Mouse (Mus musculus) myocyte (in vitro differentiated cells): Measurements from ENCODE around the gene Sytl3. TPM values are rescaled to one million over a fixed set of nuclear protein-coding genes. Genes with fewer than 3 reads are reported as not detected.

Source experiments
- H3K27me3 ChIP-seq: one replicate; pipeline ENCODE4 v1.6.1; 2011; ENCODE audit not compliant: control insufficient read depth, insufficient read depth, insufficient read length
- H3K36me3 ChIP-seq: one replicate; pipeline ENCODE4 v1.6.1; 2011; ENCODE audit not compliant: control insufficient read depth, insufficient read depth
- H3K4me2 ChIP-seq: one replicate; pipeline ENCODE4 v1.6.1; 2011; ENCODE audit warnings: low read depth, control low read depth
- H3K4me3 ChIP-seq: one replicate; pipeline ENCODE4 v1.5.1; 2011; ENCODE audit warnings: mild to moderate bottlenecking, control low read depth, moderate library complexity
- H3K79me2 ChIP-seq: one replicate; pipeline ENCODE4 v1.6.1; 2011; ENCODE audit not compliant: control insufficient read depth, insufficient read depth
- H3ac ChIP-seq: one replicate; pipeline ENCODE4 v1.6.1; 2011; ENCODE audit not compliant: control insufficient read depth, insufficient read length
- CEBPB ChIP-seq: IDR thresholded peaks from 2 replicates; pipeline ENCODE4 v1.6.1; 2011; ENCODE audit warnings: mild to moderate bottlenecking, moderate library complexity; ENCODE audit not compliant: poor library complexity, insufficient read depth, severe bottlenecking
- E2F4 ChIP-seq: IDR thresholded peaks from one replicate; pipeline ENCODE4 v1.6.1; 2011; ENCODE audit warnings: mild to moderate bottlenecking, control low read depth, moderate library complexity; ENCODE audit not compliant: insufficient read depth
- MAX ChIP-seq: IDR thresholded peaks from one replicate; pipeline ENCODE4 v1.6.1; 2011; ENCODE audit warnings: low read depth, mild to moderate bottlenecking, control low read depth
- MYOD1 ChIP-seq, 3 experiments: IDR thresholded peaks; one replicate each; pipeline ENCODE4 v1.6.1; 2011; ENCODE audit warnings: control low read depth in 2 of 3, low read depth in 2 of 3, mild to moderate bottlenecking in 2 of 3, moderate library complexity in 1 of 3; ENCODE audit not compliant: insufficient read length in 2 of 3, control insufficient read depth in 1 of 3
- MYOG ChIP-seq, 3 experiments: IDR thresholded peaks; one replicate each; pipeline ENCODE4 v1.6.1; 2011; ENCODE audit warnings: control low read depth in 2 of 3, low read depth in 2 of 3, mild to moderate bottlenecking in 2 of 3; ENCODE audit not compliant: insufficient read length in 2 of 3, control insufficient read depth in 1 of 3, insufficient read depth in 1 of 3
- POLR2A ChIP-seq: IDR thresholded peaks from one replicate; pipeline ENCODE4 v1.6.1; 2011; ENCODE audit warnings: low read depth, mild to moderate bottlenecking, control low read depth, moderate library complexity; ENCODE audit not compliant: insufficient read length
- POLR2AphosphoS2 ChIP-seq: IDR thresholded peaks from one replicate; pipeline ENCODE4 v1.6.1; 2011; ENCODE audit warnings: low read depth, control low read depth; ENCODE audit not compliant: insufficient read length
- REST ChIP-seq: IDR thresholded peaks from one replicate; pipeline ENCODE4 v1.6.1; 2011; ENCODE audit warnings: mild to moderate bottlenecking, control low read depth, moderate library complexity; ENCODE audit not compliant: insufficient read depth, insufficient read length
- SRF ChIP-seq: IDR thresholded peaks from one replicate; pipeline ENCODE4 v1.6.1; 2011; ENCODE audit warnings: low read depth; ENCODE audit not compliant: control insufficient read depth, insufficient read length
- TCF12 ChIP-seq: IDR thresholded peaks from one replicate; pipeline ENCODE4 v1.6.1; 2011; ENCODE audit warnings: mild to moderate bottlenecking, control low read depth; ENCODE audit not compliant: poor library complexity, insufficient read depth, severe bottlenecking
- TCF3 ChIP-seq: IDR thresholded peaks from one replicate; pipeline ENCODE4 v1.6.1; 2011; ENCODE audit warnings: low read depth, control low read depth; ENCODE audit not compliant: insufficient read length
- USF1 ChIP-seq: IDR thresholded peaks from one replicate; pipeline ENCODE4 v1.6.1; 2011; ENCODE audit warnings: low read depth, mild to moderate bottlenecking, control low read depth, moderate library complexity
- polyA plus RNA-seq: library from polyadenylated mRNA; unstranded; fragments of >200 nt; fragmentation: generic; extraction: Trizol; gene quantifications from one replicate; pipeline ENCODE4 v1.2.1, GENCODE M21; 2012; ENCODE audit warnings: missing spikeins

The Sytl3 gene
- polyA plus RNA-seq, 1 experiment: not detected

DNA sequence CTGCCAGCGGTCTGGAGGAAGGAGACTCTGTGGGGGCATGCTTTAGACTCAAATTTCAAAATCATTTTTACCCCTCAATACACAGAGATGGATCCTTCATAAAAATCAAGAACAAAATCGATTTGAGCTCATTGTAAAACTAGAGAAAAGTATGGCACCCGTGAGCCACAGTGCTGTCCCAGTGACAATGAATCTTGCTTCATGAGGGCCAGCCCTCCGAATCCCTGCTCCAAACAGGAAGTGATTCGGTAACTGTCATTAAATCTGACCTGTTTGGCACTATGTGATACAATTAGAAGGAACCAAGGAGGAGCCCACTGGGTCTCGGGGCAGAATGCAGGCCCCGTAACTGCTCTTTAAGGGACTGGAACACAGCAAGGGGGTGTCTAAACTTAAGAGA, 79.9 kb downstream of the Sytl3 start:
- Histone ChIP-seq H3ac (no peak overlapping the region), H3K36me3 (peaks cover 6% of the 10 kb centered on the region), H3K27me3 (no peaks in the 10 kb centered on the region), H3K79me2 (no peaks in the 10 kb centered on the region), H3K4me3 (no peak overlapping the region), H3K4me2 (no peak overlapping the region)
- TF ChIP-seq MAX (no peak), POLR2AphosphoS2 (no peak), MYOD1 (IDR thresholded peaks at IDR 0.05; ENCODE audit: control insufficient read depth in 1 of 3, insufficient read length in 2 of 3, low read depth in 2 of 3) (no peak), TCF12 (no peak), CEBPB (no peak), MYOG (IDR thresholded peaks at IDR 0.05; ENCODE audit: control insufficient read depth in 1 of 3, insufficient read depth in 1 of 3, insufficient read length in 2 of 3, low read depth in 2 of 3) (no peak), TCF3 (no peak), E2F4 (no peak), SRF (no peak), USF1 (no peak), POLR2A (no peak), REST (no peak)

- peaks cover 8% of the 10 kb centered on the region for H3K36me3 ChIP-seq
- no peak overlapping the region for H3K4me2 ChIP-seq
- no peaks in the 10 kb centered on the region for H3K27me3 ChIP-seq
- H3ac ChIP-seq: no peak overlapping the region
- H3K4me3 ChIP-seq: no peak overlapping the region
- H3K79me2 ChIP-seq: no peaks in the 10 kb centered on the region
- TF ChIP-seq MYOD1 (IDR thresholded peaks at IDR 0.05; ENCODE audit: control insufficient read depth in 1 of 3, insufficient read length in 2 of 3, low read depth in 2 of 3) (no peak), POLR2AphosphoS2 (no peak), REST (no peak), TCF12 (no peak), CEBPB (no peak), USF1 (no peak), SRF (no peak)
Measured at GRCm38 (mm10) chr17:6739266-6739665, 80.4 kb downstream of the Sytl3 start.

DNA sequence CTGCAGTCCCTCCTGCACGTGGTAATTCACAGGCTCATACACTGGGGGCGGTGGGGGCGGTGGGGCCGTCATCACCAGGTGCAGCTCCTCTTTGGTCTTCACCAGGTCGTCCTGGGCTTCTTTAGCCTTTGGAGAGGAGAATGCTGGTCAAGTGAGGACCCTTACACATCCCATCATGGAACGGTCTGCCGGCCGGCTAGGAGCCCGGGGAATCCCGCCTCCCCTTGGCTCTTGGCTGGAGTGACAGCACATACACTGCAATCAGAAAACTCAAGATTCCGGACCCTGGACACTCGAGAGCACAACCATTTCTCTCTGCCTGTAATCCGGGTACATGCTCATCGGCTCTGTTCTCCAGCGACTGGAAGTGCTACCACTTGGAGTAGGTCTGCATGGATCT, 80.9 kb downstream of the Sytl3 start:
- Histone ChIP-seq H3K4me2 (no peak overlapping the region), H3K27me3 (no peaks in the 10 kb centered on the region), H3K79me2 (no peaks in the 10 kb centered on the region), H3ac (no peak overlapping the region), H3K4me3 (no peak overlapping the region), H3K36me3 (peaks cover 10% of the 10 kb centered on the region)
- TF ChIP-seq REST: no peak
- TF ChIP-seq MAX: no peak
- TF ChIP-seq MYOD1 (IDR thresholded peaks at IDR 0.05; ENCODE audit: control insufficient read depth in 1 of 3, insufficient read length in 2 of 3, low read depth in 2 of 3): no peak
- TF ChIP-seq SRF: no peak
- no peak for TF ChIP-seq USF1
- TF ChIP-seq POLR2AphosphoS2: no peak

- H3K4me2 ChIP-seq: no peak overlapping the region
- no peak overlapping the region for H3ac ChIP-seq
- TF ChIP-seq REST: no peak
- TF ChIP-seq MYOD1 (IDR thresholded peaks at IDR 0.05; ENCODE audit: control insufficient read depth in 1 of 3, insufficient read length in 2 of 3, low read depth in 2 of 3): no peak
- no peak for TF ChIP-seq POLR2AphosphoS2
- no peak for TF ChIP-seq TCF3
- no peak for TF ChIP-seq USF1
- TF ChIP-seq POLR2A: no peak
- no peak for TF ChIP-seq CEBPB
- TF ChIP-seq MAX: no peak
- no peak for TF ChIP-seq SRF
- no peak for TF ChIP-seq E2F4
- TF ChIP-seq MYOG (IDR thresholded peaks at IDR 0.05; ENCODE audit: control insufficient read depth in 1 of 3, insufficient read depth in 1 of 3, insufficient read length in 2 of 3, low read depth in 2 of 3): no peak
- no peak for TF ChIP-seq TCF12
- no peak overlapping the region for H3K4me3 ChIP-seq
- H3K79me2 ChIP-seq: no peaks in the 10 kb centered on the region
- peaks cover 10% of the 10 kb centered on the region for H3K36me3 ChIP-seq
- H3K27me3 ChIP-seq: no peaks in the 10 kb centered on the region
Measured at GRCm38 (mm10) chr17:6740331-6741170, 81.7 kb downstream of the Sytl3 start.

DNA sequence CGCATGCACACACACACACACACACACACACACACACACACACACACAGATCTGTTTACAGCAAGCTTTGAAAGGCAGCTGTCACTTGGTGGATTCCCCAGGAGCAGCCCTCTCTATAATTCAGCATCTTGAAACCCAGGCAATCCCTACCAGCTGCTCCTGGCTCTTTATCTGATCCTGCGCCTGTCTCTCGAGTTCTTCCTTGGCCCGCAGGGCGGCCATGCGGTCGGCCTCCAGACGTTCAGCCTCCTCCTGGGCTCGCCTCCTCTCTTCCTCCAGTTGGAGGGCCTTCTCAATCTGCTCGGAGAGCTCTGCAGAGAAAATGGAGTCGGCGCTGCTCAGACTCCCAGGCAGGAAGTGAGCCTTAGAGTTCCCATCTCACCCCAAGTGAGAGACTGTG, 82.4 kb downstream of the Sytl3 start:
- H3K79me2 ChIP-seq: no peaks in the 10 kb centered on the region
- no peak for TF ChIP-seq MYOD1 (IDR thresholded peaks at IDR 0.05; ENCODE audit: control insufficient read depth in 1 of 3, insufficient read length in 2 of 3, low read depth in 2 of 3)
- TF ChIP-seq TCF3: no peak
- no peak for TF ChIP-seq CEBPB
- no peak for TF ChIP-seq POLR2AphosphoS2
- TF ChIP-seq MYOG (IDR thresholded peaks at IDR 0.05; ENCODE audit: control insufficient read depth in 1 of 3, insufficient read depth in 1 of 3, insufficient read length in 2 of 3, low read depth in 2 of 3): no peak
- TF ChIP-seq SRF: no peak
- TF ChIP-seq REST: no peak
- TF ChIP-seq TCF12: no peak
- TF ChIP-seq E2F4: no peak
- TF ChIP-seq POLR2A: no peak
- TF ChIP-seq MAX: no peak
- no peak for TF ChIP-seq USF1
- H3K4me2 ChIP-seq: no peak overlapping the region
- no peaks in the 10 kb centered on the region for H3K27me3 ChIP-seq
- peaks cover 10% of the 10 kb centered on the region for H3K36me3 ChIP-seq
- H3ac ChIP-seq: no peak overlapping the region
- H3K4me3 ChIP-seq: no peak overlapping the region
